Mouse (Mus musculus) neural tube, embryonic 12.5 days (tissue): Measurements from ENCODE around the gene Sat1. TPM values are rescaled to one million over a fixed set of nuclear protein-coding genes. Genes with fewer than 3 reads are reported as not detected.
"Not testable (repeated sequence)": the region's sequence is repeated elsewhere in the genome, so short reads cannot be mapped to it uniquely, and the experiment has no call there.

Experiments
- ATAC-seq: fragments of 200-750 bp; cut with Nextera tagmentation; 2 replicates; pipeline ENCODE4 v1.8.0; 2017; ENCODE audit warnings: low read depth, mild to moderate bottlenecking, moderate TSS enrichment, moderate library complexity; ENCODE audit not compliant: low FRiP score
- H3K27ac ChIP-seq: fragments of 300-500 bp; sonication (generic); 2 replicates; pipeline ENCODE4 v1.5.1; 2016
- H3K27me3 ChIP-seq: fragments of 300-500 bp; sonication (generic); replicated peaks from 2 replicates; pipeline ENCODE4 v1.6.1; 2016; ENCODE audit warnings: mild to moderate bottlenecking
- H3K36me3 ChIP-seq: fragments of 300-500 bp; sonication (generic); 2 replicates; pipeline ENCODE4 v1.6.1; 2016; ENCODE audit warnings: mild to moderate bottlenecking
- H3K4me1 ChIP-seq: fragments of 300-500 bp; sonication (generic); 2 replicates; pipeline ENCODE4 v1.6.1; 2016
- H3K4me2 ChIP-seq: fragments of 300-500 bp; sonication (generic); replicated peaks from 2 replicates; pipeline ENCODE4 v1.6.1; 2016; ENCODE audit warnings: mild to moderate bottlenecking
- H3K4me3 ChIP-seq: fragments of 300-500 bp; sonication (generic); 2 replicates; pipeline ENCODE4 v1.5.1; 2016
- H3K9ac ChIP-seq: fragments of 300-500 bp; sonication (generic); 2 replicates; pipeline ENCODE4 v1.6.1; 2016; ENCODE audit warnings: mild to moderate bottlenecking
- H3K9me3 ChIP-seq: fragments of 300-500 bp; sonication (generic); 2 replicates; pipeline ENCODE4 v1.6.1; 2016; ENCODE audit warnings: mild to moderate bottlenecking
- WGBS: fragments of 180-500 bp; shearing (Covaris S2); methylation state at CpG from one replicate; pipeline ENCODE4 v1.1.7; 2016; 5-methylcytosine and 5-hydroxymethylcytosine counted together
- polyA plus RNA-seq: library from polyadenylated mRNA; unstranded; fragments of >200 nt; fragmentation: Nextera tagmentation; extraction: Ambion mirVana; gene quantifications from 2 replicates; pipeline ENCODE4 v1.2.1, GENCODE M21; 2016

Gene Sat1
- 71.7 and 75.3 TPM in 2 replicates for polyA plus RNA-seq

DNA sequence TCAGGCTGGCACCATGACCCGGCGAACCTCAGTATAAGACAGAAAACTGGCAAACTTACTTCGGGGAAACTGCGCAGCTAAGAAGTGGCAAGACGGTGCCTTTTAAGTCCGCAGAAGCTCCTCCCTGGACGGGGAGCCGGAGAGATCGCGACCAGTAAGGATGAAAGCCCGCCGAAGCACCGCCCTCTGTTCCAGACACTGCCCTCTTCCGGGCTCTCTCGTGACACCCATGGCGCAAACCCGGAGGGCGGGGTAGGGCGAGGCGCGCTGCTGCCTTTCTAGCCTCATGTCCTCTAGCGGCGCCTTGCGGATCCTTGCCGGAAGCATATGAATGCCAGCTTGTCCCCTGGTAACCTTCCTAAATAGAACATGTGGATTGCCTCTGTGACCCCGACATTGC is at the start of gene Sat1:
Gene Sat1, minus strand, starts transcription at position 179 of the 400 bp plus-strand sequence.
- no peak within 1 kb of the TSS for H3K27ac ChIP-seq

DNA sequence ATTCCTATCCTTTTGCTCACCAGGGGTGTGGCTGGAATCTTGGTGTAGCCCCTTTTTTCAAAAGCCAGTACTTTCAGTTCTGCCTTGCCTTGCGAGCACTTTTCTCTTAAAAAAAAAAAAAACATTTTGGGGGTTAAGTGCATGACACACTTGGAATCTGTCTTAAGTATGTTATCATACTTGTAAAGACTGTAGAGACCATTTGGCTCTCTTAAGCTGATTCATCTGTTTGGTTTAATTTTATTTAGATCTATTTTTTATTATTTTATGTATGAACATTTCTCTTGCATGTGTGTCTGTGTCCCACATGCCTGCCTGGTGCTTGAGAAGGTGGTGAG is 46.6 kb upstream of the Sat1 start:
- WGBS: 52% methylated on average over 1 of the region's 1 CpGs
- Histone ChIP-seq H3K27ac (no peak overlapping the region), H3K27me3 (no peaks in the 10 kb centered on the region), H3K9ac (no peak overlapping the region), H3K4me1 (no peaks in the 10 kb centered on the region), H3K4me3 (peak overlapping the region; percentile 46), H3K9me3 (no peaks in the 10 kb centered on the region), H3K4me2 (peak overlapping the region; percentile 57), H3K36me3 (no peaks in the 10 kb centered on the region)
- no peak for ATAC-seq

More for the DNA sequence above, at the start of gene Sat1:
- Histone ChIP-seq H3K27me3 (no peaks in the 10 kb centered on the region), H3K9ac (peak within 1 kb of the TSS; percentile 44; the same call in 1 of the 2 replicates), H3K4me3 (peak within 1 kb of the TSS; percentile 44), H3K4me1 (no peaks in the 10 kb centered on the region), H3K36me3 (no peaks in the 10 kb centered on the region), H3K9me3 (no peaks in the 10 kb centered on the region), H3K4me2 (peak within 1 kb of the TSS; percentile 55)
- peak; percentile 98 for ATAC-seq
- 16% methylated on average over 26 of the region's 26 CpGs for WGBS

DNA sequence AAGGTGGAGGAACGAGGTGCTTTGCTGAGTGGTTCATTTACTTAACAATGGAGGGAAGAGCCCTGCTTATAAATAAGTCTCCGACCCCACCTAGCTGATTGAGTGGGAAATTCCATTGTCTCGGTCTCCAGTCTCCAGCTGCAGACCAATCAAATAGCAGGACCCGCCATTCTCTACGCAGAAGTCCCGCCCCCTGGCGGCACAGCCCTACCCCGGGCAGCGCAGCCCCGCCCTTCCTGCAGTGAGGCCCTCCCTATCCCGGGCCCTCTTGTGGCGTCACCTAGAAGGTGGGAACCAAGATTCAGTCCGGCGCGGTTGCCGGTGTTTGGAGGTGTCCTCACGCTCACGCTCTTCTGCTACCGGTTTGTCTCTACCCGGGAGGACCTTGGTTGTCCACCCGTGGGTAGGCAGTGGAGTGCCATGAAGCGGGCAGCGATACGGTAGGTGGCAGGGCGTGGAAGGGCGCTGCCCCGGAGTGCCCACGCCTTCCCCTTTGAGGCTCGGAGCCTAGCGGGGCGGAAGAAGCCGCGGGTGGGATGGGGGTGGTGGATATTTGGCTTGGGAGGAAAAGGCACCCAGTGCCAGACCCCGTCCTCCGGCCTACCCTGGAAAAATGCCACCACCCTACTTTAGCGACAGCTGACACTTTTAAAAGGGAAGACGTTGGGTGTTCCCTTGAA is 46.1 kb upstream of the Sat1 start, which contains the start of gene Acot9:
Gene Acot9, plus strand, starts transcription at position 209 of the 680 bp plus-strand sequence.
- H3K9me3 ChIP-seq: no peaks in the 10 kb centered on the region
- H3K4me3 ChIP-seq: peak within 1 kb of the TSS; percentile 46
- no peaks in the 10 kb centered on the region for H3K4me1 ChIP-seq
- WGBS: 26% methylated on average over 37 of the region's 37 CpGs
- peak within 1 kb of the TSS; percentile 57 for H3K9ac ChIP-seq
- no peak within 1 kb of the TSS for H3K27ac ChIP-seq
- H3K36me3 ChIP-seq: no peaks in the 10 kb centered on the region
- H3K4me2 ChIP-seq: peak within 1 kb of the TSS; percentile 57
- H3K27me3 ChIP-seq: no peaks in the 10 kb centered on the region
- ATAC-seq: peak; percentile 100

DNA sequence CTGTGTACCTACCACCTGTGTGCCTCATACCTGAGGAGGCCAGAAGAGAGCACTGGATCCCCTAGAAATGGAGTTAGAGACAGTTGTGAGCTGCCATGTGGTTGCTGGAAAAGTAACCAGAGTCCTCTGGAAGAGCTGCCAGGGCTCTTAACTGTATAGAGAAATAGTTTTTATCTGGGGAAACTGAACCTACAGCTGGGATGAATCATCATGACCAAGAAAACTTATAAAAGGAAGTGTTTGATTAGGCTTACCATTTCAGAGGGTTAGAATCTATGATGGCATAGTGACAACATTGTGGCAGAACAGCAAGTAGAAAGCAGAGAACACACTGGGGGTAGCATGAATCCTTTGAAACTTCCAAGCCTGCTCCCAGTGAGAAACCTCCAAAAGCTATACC is 40.6 kb upstream of the Sat1 start:
- Histone ChIP-seq H3K9me3 (no peaks in the 10 kb centered on the region), H3K4me1 (no peaks in the 10 kb centered on the region), H3K4me2 (no peak overlapping the region), H3K9ac (no peak overlapping the region), H3K27me3 (no peaks in the 10 kb centered on the region), H3K27ac (no peak overlapping the region), H3K4me3 (no peak overlapping the region), H3K36me3 (no peaks in the 10 kb centered on the region)
- ATAC-seq: no peak

DNA sequence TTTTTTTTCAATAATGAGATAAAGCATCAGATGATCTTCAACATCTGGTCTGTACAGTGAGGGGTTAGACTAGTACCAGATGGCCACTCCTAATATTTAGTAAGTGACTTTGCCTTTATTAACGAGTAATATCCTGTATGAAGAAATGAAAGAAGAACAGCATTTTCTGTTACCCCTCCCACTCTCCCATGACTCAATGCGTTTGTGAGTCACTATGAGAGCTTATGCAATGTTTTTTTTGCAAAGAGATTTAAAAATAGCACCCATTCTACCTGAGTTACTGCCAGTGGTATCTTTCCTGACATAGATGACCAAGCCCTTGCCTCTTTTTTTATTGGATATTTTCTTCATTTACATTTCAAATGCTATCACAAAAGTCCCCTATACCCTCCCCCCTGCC is 2.0 kb upstream of the Sat1 start:
- H3K4me1 ChIP-seq: no peaks in the 10 kb centered on the region
- H3K36me3 ChIP-seq: no peaks in the 10 kb centered on the region
- H3K9ac ChIP-seq: no peak overlapping the region
- no peak for ATAC-seq
- H3K27ac ChIP-seq: no peak overlapping the region
- H3K27me3 ChIP-seq: no peaks in the 10 kb centered on the region
- no peaks in the 10 kb centered on the region for H3K9me3 ChIP-seq
- H3K4me2 ChIP-seq: no peak overlapping the region
- no peak overlapping the region for H3K4me3 ChIP-seq
- WGBS: 68% methylated on average over 2 of the region's 2 CpGs

DNA sequence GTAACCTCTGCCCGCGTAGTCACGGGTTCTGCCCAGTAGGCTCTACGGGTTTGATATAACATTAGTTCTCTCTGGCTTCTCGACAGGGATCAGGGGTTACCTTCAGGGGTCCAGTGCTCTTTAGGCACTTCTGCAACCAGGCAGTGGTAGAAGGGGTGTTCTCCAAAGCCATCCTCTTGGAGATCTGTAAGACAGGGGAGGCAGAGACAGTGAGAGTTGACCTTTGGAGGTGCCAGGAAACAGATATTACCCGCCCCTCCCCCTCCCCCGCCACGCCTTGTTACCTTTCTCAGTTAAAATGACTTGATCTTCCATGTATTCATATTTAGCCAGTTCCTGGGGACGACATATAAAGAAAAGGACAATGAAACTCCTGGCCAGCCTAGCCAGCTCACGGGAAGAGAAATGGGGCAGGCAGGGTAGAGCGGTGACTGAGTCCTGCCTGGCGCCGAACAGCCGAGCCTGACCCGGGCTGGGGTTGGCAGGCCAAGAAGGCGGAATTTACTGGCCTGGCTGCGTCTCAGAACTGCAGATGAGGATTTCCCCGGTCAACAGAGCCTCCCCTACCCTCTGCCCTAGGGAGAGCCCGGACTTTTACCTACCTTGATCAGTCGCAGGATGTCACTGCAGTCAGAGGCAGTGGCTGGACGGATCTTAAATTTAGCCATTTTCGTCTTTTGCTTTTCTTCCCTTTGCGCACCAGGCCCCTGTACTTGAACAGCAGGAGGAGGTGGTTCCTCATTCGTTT is 574 bp downstream of the Sat1 start:
- H3K4me3 ChIP-seq: peak overlapping the region; percentile 44
- no peaks in the 10 kb centered on the region for H3K27me3 ChIP-seq

DNA sequence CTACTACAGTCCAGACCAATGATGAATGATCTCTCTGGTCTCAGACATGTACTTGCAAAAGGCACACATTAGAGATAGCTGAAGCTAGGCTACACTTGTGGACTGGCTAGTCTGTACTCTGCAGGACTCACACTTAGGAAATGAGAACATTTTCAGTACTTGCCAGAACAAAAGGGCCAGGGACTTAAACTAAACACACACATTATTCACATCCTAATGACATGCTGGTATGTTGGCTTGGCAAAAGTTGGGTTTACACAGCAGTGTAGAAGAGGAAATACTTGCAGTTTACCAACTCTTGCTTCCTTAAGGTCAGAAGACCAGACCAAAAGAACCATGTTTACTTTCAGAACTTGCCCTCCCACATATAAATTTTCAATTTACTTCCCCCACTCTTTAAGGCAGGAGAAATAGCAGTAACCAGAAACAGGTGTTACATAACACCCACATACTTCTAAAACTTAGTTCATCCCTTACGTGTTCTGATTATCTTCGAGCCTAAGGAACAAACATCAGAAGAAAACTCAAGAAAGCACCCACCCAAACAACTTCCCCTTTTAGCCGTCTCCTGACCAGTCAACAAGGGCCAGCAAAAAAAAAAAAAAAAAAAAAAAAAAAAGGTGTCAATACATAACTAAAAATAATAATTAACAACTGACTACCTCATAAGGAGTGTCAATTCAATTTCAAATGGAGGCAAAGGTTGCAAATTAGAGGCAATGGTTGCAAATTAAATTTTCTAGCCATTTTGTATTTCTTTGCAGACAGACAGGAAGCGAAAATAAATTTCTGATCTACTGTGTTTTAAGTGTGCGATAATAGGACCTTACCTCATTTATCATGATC is 1.7 kb downstream of the Sat1 start:
- 94% methylated on average over 5 of the region's 5 CpGs for WGBS
- no peaks in the 10 kb centered on the region for H3K36me3 ChIP-seq
- H3K4me3 ChIP-seq: no peak overlapping the region
- H3K4me1 ChIP-seq: no peaks in the 10 kb centered on the region
- ATAC-seq: no peak
- no peaks in the 10 kb centered on the region for H3K9me3 ChIP-seq
- H3K9ac ChIP-seq: no peak overlapping the region
- H3K27ac ChIP-seq: no peak overlapping the region
- H3K4me2 ChIP-seq: no peak overlapping the region
- H3K27me3 ChIP-seq: no peaks in the 10 kb centered on the region

More for the DNA sequence above, 574 bp downstream of the Sat1 start:
- WGBS: 24% methylated on average over 24 of the region's 24 CpGs
- Histone ChIP-seq H3K36me3 (no peaks in the 10 kb centered on the region), H3K9me3 (no peaks in the 10 kb centered on the region), H3K9ac (peak overlapping the region; percentile 44; the same call in 1 of the 2 replicates), H3K4me2 (peak overlapping the region; percentile 55), H3K4me1 (no peaks in the 10 kb centered on the region), H3K27ac (no peak overlapping the region)
- peak; percentile 82 for ATAC-seq

DNA sequence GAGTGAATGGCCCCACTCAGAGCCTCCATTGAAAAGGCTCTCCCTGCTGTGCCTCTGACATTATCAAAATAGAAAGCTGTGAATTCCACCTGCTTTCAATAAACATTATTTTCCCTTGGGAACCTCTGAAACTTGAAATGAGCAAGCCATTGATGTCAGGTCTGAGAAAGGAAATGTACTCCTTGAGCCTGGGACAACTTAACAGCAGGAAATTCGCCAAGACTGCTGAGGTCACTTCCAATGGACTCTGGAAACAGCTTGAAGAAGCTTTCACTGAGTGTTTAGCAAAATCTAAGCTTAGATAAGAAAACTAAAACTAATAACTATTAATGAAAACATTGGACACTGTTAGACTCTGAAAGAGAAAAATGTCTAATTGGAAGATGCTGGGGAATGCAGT is 7.6 kb downstream of the Sat1 start:
- H3K4me2 ChIP-seq: no peak overlapping the region
- H3K4me3 ChIP-seq: no peak overlapping the region
- H3K27me3 ChIP-seq: no peaks in the 10 kb centered on the region
- H3K36me3 ChIP-seq: no peaks in the 10 kb centered on the region
- no peaks in the 10 kb centered on the region for H3K4me1 ChIP-seq
- H3K27ac ChIP-seq: no peak overlapping the region
- WGBS: 10% methylated on average over 1 of the region's 1 CpGs
- ATAC-seq: no peak
- H3K9me3 ChIP-seq: no peaks in the 10 kb centered on the region
- H3K9ac ChIP-seq: no peak overlapping the region

DNA sequence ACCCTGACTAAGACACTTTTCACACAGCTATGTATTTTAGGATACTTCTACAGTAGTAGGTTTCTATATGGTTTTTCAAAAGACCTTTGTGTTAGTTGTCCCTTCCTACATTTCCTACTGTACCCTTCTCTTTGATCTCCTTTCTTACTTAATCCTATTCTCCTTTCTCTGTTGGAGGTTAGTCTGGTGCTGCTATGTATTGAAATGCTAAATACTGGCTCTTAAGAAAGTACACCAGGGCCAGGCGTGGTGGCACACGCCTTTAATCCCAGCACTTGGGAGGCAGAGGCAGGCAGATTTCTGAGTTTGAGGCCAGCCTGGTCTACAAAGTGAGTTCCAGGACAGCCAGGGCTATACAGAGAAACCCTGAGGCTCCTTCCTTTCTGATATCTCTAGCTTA is 10.8 kb downstream of the Sat1 start:
- H3K9me3 ChIP-seq, H3K4me1 ChIP-seq: not testable (repeated sequence)
- WGBS: 74% methylated on average over 2 of the region's 2 CpGs

DNA sequence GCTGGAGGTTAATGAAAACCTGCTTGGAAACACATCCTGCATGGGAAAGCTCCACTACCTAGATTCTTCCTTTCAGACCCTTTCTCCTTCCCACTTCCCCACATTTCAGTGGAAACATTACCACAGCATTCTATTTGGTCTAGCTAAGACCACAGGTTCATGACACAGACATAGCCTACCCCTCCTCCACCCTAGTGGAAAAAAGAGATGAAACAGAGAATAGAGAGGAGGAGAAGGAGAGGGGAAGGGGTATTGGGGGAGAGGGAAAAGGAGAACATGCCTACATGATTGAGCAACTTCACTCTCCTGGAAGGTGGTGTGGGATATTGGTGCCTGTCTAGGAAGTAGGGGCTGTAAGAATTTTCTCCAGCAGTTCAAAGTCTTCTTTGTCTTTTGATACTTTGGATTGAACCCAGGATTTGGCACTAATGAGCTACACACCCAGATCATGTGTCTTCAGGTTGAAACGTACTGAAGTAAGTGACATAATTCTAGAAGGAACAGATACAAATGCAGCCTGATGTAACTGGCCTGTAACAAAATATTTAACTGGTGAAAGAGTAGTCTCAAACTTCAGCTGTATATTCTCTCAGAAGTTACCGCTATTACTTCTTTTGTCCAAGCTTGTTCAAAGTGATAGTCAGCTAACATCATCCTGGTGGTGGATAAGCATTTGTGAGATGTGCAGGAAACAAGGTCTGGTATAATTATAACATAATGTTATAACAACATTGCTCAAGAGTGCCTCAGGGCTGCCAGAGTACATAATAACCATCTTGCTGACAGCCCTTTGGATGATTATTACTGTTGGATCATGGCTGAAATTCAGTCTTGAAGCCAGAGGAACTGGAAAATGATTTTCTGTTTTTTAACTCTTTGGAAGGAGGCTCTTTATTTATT is 13.6 kb downstream of the Sat1 start:
- Histone ChIP-seq H3K27ac (no peak overlapping the region), H3K4me2 (no peak overlapping the region), H3K9ac (no peak overlapping the region), H3K4me3 (no peak overlapping the region), H3K4me1 (no peaks in the 10 kb centered on the region), H3K9me3 (no peaks in the 10 kb centered on the region), H3K36me3 (no peaks in the 10 kb centered on the region), H3K27me3 (no peaks in the 10 kb centered on the region)
- no peak for ATAC-seq
- 73% methylated on average over 2 of the region's 2 CpGs for WGBS

More for the DNA sequence above, 10.8 kb downstream of the Sat1 start:
- H3K4me2 ChIP-seq, H3K27ac ChIP-seq, H3K4me3 ChIP-seq, H3K27me3 ChIP-seq, ATAC-seq, H3K36me3 ChIP-seq, H3K9ac ChIP-seq: not testable (repeated sequence)

DNA sequence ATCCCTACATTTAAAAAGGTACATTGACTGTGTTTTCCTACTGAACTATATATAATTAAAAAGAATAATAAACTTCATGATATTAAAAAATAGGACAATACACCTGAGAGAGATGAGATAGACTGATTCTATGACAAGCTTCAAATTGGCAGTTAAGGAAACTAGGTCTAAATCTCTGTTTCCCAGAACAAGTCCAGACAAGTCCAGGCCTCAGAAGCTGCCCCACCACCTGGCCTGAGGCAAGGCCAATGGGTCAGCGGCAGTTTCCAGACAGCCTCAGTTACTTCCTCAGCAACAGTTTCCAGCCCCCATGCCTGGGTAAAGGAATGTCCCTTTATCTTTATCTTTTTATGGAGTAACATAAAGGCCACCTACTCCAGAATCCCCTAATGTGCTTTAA is 14.4 kb downstream of the Sat1 start:
- no peak for ATAC-seq

More for the DNA sequence above, 14.4 kb downstream of the Sat1 start:
- H3K9me3 ChIP-seq: no peaks in the 10 kb centered on the region
- no peak overlapping the region for H3K4me2 ChIP-seq
- no peaks in the 10 kb centered on the region for H3K36me3 ChIP-seq
- no peaks in the 10 kb centered on the region for H3K27me3 ChIP-seq
- no peaks in the 10 kb centered on the region for H3K4me1 ChIP-seq
- no peak overlapping the region for H3K9ac ChIP-seq
- no peak overlapping the region for H3K4me3 ChIP-seq
- 87% methylated on average over 1 of the region's 1 CpGs for WGBS
- no peak overlapping the region for H3K27ac ChIP-seq
